Mouse (Mus musculus): Measurements from ENCODE around the gene Gzmc. TPM values are rescaled to one million over a fixed set of nuclear protein-coding genes. Genes with fewer than 3 reads are reported as not detected.

Gzmc gene
- polyA plus RNA-seq (2012; rRNA removed; ENCODE audit: low replicate concordance), result 5.1 TPM in 1 of 2 replicates, not detected in the other

DNA sequence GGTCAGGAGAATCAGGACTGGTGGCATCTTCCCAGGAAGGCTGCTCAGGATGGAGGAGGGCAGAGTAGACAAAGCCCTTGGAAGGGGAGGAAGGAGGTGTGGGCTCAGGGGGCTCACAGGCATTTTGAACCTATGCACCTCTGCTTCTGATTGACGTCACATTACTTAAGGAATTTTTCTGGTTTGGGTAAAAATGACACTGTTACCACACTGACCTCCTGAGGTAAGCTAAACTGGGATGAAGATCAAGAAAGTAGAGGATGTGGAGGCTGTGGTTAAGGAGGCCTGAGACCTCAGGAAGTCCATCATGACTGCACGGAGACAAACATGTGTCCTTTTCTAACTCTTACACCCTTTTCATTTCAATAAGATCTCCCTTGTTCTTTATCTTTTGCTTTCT is at the start of gene Gzmc:
Gene Gzmc (minus strand): TSS at position 101 of the 400 bp plus-strand sequence.

DNA sequence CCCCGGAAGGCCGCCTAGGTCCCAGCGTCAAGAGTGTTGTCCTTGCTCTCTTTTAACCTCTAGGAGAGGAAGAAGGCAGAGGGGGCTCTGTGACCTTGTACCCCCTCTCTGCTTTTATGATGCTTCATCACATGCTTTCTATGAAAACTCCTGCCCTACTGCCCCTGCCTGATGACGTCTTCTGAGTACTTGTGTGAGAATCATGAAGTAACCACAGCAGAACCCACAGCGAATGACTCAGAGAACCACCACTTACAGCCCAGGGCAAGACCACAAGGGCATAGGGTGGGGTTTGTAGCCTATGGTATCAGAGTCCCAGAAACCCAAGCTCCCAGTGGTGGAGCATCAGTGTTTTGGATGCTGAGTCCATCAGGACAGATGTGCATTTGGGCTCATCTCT is 27.7 kb upstream of the Gzmc start, which contains the start of gene Gzmb:
Gene Gzmb (minus strand): TSS at position 108 of the 400 bp plus-strand sequence.

DNA sequence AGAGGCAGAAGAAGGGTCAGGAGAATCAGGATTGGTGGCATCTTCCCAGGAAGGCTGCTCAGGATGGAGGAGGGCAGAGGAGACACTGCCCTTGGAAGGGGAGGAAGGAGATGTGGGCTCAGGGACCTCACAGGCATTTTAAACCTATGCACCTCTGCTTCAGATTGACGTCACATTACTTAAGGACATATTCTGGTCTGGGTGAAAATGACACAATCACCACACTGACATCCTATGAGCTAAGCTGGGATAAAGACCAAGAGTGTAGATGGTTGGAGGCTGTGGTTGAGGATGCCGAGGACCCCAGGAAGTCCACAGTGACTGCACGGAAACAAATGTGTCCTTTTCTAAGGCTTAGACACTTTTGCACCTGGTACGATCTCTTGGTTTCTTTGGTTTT is 23.1 kb downstream of the Gzmc start, which contains the start of gene Gzmf:
Gene Gzmf (minus strand): TSS at position 101 of the 400 bp plus-strand sequence.

Other genes with a start within 250 kb of the Gzmc start
- gene Mcpt1, start 216.7 kb downstream of the Gzmc start, polyA plus RNA-seq (2012; rRNA removed; ENCODE audit: low replicate concordance), result not detected in 2 replicates
- gene Mcpt9, start 204.2 kb downstream of the Gzmc start, polyA plus RNA-seq (2012; rRNA removed; ENCODE audit: low replicate concordance), result not detected in 2 replicates
- not detected in 2 replicates for gene Mcpt2, start 192.6 kb downstream of the Gzmc start, polyA plus RNA-seq (2012; rRNA removed; ENCODE audit: low replicate concordance)
- 1.1 and 8.6 TPM in 2 replicates for gene Mcpt4, start 172.3 kb downstream of the Gzmc start, polyA plus RNA-seq (2012; rRNA removed; ENCODE audit: low replicate concordance)
- not detected in 2 replicates for gene Mcpt8, start 149.4 kb downstream of the Gzmc start, polyA plus RNA-seq (2012; rRNA removed; ENCODE audit: low replicate concordance)
- gene Ctsg, start 132.1 kb downstream of the Gzmc start, polyA plus RNA-seq (2012; rRNA removed; ENCODE audit: low replicate concordance), result not detected in 2 replicates
- gene Gzme, start 114.0 kb downstream of the Gzmc start, polyA plus RNA-seq (2012; rRNA removed; ENCODE audit: low replicate concordance), result 0.14 TPM in 1 of 2 replicates, not detected in the other
- gene Gzmd, start 102.0 kb downstream of the Gzmc start, polyA plus RNA-seq (2012; rRNA removed; ENCODE audit: low replicate concordance), result 0.86 TPM in 1 of 2 replicates, not detected in the other
- gene Gzmg, start 75.1 kb downstream of the Gzmc start, polyA plus RNA-seq (2012; rRNA removed; ENCODE audit: low replicate concordance), result not detected in 2 replicates
- not detected in 2 replicates for gene Gzmn, start 60.1 kb downstream of the Gzmc start, polyA plus RNA-seq (2012; rRNA removed; ENCODE audit: low replicate concordance)
- gene Gzmf, start 23.2 kb downstream of the Gzmc start, polyA plus RNA-seq (2012; rRNA removed; ENCODE audit: low replicate concordance), result 1.1 TPM in 1 of 2 replicates, not detected in the other
- 1.1 and 10.4 TPM in 2 replicates for gene Gzmb, start 27.6 kb upstream of the Gzmc start, polyA plus RNA-seq (2012; rRNA removed; ENCODE audit: low replicate concordance)
- 4.3 TPM in 1 of 2 replicates, not detected in the other for gene Atp12a, start 130.4 kb upstream of the Gzmc start, polyA plus RNA-seq (2012; rRNA removed; ENCODE audit: low replicate concordance)
- gene Rnf17, start 167.9 kb upstream of the Gzmc start, polyA plus RNA-seq (2012; rRNA removed; ENCODE audit: low replicate concordance), result 0.19 and 0.22 TPM in 2 replicates